Mouse (Mus musculus) gastrocnemius, postnatal 25 days (tissue): ENCODE data around the gene Dpp6. TPM values are rescaled to one million over a fixed set of nuclear protein-coding genes. Genes with fewer than 3 reads are reported as not detected.
A peak's percentile ranks its signal among the peaks of the same experiment; 100 is the strongest.

ENCODE experiments used
- DNase-seq: peaks from one replicate; pipeline ENCODE4 v3.0.0; 2022
- long read RNA-seq, 2 experiments: library from polyadenylated mRNA; stranded (forward); transcript quantifications; one replicate each; pipeline ENCODE4 v2.0.0; 2021
- total RNA-seq, 2 experiments: library from RNA; stranded (reverse); gene quantifications; 1 replicate in 1 of 2; 2 replicates in 1 of 2; pipeline ENCODE4 v1.2.3; 2021

Dpp6 gene
- total RNA-seq = under 1 TPM; 0.41 to 0.54 TPM
- long read RNA-seq, experiment 1 = 0 reads
- long read RNA-seq, experiment 2 = 0 reads

DNA sequence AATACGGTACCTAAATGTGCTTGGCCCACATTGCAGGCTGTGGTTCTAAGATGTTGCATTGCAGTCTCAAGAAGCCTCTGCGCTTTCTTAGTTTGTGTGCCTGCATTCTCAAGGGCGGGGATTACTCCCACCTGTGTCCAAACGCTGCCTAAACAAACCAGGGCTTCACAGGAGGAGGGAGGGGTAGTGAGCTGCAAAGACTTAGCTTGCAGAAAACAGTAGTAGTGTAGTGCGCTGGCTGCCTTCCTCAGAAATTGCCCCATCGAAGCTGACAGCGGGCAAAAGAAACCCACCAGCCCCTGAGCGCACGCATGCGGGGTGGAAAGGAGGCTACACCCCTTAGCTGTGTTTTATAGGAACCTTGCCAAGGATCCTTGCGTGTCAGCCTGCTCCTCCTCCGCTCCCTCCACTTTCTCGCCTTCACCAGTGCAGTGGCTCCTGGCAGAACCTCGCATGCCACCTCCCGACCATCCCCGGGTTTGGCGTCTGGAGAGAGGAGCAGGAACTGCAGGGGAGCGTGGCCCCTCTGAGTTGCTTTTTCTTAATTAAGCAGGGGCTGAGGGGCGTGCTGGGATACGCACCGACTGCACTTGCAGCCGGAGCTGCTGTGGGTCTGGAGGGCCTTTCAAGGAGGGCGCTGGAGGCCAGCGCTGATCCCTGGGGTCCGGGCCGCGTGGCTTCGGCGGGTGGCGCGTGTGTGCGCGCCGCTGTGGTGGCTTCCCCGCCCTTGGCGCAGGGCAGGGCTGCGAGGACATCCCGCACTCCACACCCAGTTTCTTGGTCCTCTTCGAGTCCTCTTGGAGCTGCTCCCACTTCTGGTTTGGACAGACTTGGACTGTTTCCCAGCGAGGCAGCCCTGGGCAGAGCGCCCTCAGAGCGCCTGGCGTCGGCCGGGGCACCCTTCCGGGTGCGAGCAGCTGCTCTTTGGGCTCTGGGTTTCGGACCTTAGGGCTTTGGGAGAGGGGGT lies at the start of gene Dpp6:
TSS of gene Dpp6 (plus strand) at position 229 of the 967 bp plus-strand sequence.
- no peak for DNase-seq

- no peak for DNase-seq
Observed at GRCm38 (mm10) chr5:26783955-26784354, 33.0 kb upstream of the Dpp6 start.

DNA sequence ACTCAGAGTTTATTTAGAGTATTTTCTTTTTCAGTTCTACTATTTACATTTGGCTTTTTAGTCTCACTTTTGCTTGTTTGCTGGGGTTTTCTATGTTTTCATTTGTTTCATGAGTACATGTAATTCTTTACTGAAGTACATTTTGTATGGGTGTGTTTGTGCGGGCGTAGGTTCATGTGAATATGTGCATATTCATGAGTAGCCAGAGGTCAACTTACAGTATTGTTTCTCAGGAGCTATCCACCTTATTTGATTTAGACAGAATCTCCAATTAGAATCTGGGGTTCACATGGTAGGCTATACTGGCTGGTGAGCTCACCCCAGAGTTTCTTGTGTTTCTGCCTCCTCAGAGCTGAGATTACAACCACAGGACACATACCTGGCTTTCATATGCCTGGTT lies 21.5 kb upstream of the Dpp6 start:
- no peak for DNase-seq

DNA sequence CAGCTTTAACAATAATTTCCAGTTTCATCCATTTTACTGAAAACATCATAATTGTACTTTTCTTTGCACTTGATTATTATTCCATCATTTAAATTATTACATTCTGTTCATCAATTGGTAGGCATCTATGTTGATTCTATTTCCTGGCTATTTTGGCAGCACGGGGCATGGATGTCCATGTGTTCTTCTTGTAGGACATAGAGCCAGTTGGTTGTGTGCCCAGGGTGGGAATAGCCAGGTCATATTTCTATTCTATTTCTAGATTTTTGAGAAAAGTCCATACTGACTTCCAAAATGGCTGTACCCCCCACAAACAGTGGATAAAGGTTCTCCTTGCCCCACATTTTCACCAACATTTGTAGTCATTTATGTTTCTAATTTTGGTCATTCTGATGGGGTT lies 19.0 kb downstream of the Dpp6 start:
- DNase-seq = no peak

DNA sequence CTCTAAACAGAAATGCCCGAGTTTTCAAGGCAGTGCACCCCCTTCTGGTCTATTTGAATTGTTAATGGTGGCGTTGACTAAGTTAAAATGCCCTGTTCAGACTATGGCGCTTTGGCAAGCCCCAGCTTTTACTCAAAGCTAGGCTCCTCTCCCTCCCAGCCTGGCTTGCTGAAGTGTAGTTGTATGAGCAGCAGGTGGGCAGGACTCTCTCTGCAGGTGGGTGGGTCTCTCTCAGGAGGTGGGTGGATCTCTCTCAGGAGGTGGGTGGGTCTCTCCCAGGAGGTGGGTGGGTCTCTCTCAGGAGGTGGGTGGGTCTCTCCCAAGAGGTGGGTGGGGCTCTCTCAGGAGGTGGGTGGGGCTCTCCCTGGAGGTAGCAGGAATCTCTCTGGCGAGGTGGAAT lies 24.1 kb downstream of the Dpp6 start:
- no peak for DNase-seq

DNA sequence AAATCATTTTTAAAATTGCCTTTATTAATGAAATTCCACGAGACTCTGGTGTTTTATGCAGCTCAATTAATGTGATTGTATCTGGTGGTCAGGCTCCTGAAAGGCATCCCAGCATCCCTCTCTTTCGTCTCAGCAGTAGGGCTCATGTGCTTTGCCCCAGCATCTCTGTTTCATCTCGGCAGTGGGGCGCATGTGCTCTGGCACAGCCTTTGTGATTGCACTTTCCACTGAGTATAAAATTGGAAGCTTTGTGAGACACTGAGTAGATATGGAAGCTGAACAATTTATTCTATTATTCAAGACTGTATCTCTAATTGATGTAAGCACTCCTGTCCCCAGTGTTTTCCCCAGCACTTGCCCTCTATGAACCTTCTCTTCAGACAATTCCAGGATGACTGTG lies 37.7 kb downstream of the Dpp6 start:
- DNase-seq = no peak

DNA sequence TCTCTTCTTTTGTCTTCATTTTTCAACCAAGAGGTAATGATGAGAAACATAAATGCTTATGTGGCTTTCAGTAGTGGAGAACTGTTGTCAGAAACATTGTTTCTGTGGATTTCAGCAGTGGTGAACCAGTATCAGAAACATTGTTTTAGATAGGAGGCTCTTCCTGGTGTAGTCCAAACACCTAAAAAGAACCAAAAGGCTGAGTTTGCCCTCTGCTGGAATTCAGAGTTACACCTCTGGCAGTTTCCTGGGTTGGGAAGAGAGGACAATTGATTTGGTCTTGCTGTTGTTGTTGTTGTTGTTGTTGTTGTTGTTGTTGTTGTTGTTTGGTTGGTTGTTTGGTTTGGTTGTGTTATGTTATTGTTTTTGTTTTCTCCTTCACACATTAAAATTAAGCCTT lies 58.4 kb downstream of the Dpp6 start:
- no peak for DNase-seq

- no peak for DNase-seq
Observed at GRCm38 (mm10) chr5:26887496-26887895, 70.5 kb downstream of the Dpp6 start.

- no peak for DNase-seq
Observed at GRCm38 (mm10) chr5:26888080-26888479, 71.1 kb downstream of the Dpp6 start.

GRCm38 (mm10) chr5:26894346-26894745 lies 77.3 kb downstream of the Dpp6 start:
- DNase-seq = no peak

DNA sequence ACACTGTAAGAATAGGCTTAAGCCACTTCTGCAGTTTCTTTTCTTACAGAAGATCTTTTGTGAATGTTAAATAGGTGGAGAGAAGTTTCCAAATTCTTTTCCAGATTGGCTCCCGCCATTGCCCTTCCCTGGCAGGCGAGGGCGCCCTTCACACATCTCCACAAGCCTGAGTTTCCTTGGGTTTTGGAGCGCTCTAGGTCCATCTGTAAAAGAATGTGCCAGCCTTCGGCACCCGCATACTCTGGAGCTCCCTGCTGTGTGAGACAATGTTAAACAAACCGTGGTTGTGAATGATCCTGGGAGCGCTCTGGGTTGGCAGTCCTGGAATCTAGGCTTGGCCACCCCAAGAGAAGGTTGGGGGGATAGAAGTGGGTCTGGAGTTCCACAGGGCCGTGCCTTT lies 86.8 kb downstream of the Dpp6 start:
- no peak for DNase-seq

- peak; percentile 9 for DNase-seq
Observed at GRCm38 (mm10) chr5:26904324-26905041, 87.5 kb downstream of the Dpp6 start.

- DNase-seq = no peak
Observed at GRCm38 (mm10) chr5:26907151-26907550, 90.1 kb downstream of the Dpp6 start.

DNA sequence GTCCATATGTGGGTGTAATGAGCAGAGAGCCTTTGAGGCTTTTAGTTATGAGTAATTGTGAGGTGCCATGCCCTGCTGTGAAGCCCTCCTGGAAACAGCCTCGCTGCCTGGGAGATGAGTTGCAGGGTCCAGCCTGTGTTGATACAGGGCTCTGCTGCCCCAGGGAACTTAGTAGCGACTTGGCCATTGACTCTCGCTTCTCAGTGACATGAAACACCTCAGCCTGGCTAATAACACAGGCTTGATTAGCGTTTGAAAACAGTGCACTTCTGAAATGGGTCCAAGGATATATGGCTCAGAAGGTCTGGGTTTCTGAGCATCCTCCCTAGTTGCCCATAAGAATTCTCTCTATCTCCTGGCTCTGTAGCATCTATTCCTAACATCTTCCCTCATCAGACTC lies 91.6 kb downstream of the Dpp6 start:
- no peak for DNase-seq

DNA sequence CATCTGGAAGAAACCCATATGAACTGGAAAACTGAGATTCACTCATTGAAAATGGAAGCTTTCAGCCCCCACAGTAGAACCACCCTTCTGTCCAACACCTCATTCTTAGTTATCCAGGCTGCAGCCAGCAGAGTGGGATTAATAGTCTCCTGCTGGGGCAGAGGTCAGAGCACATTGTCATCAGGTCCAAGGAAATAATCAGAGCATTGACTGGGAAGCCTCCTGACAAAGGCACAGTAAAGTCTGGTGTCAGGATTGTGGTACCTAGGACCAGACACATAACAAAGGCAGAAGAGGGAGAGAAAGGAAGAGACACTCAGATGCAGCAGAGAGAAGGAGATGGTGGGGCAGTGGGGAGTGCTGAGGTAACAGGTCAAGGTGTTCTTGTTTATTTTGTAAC lies 93.3 kb downstream of the Dpp6 start:
- DNase-seq = no peak

- no peak for DNase-seq
Observed at GRCm38 (mm10) chr5:26911965-26912364, 95.0 kb downstream of the Dpp6 start.

DNA sequence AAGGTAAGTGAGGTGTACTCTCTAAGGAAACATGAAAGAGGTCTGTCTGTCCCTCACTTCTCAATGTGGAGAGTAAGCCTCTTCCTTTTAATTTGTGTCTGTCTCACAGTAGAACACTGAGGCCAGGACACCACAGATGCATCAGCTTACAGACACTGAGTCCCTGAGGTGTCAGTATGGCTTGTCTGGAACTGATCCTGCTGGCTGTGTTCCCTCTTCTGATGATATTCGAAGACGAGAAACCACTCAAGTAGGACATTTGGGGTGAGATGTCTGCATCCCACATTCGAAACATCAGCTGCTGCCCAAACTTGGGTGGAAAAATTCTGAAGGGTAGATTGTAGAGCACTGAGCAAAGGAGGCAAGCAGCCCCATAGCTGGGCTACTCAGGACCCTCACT lies 101.8 kb downstream of the Dpp6 start:
- no peak for DNase-seq

DNA sequence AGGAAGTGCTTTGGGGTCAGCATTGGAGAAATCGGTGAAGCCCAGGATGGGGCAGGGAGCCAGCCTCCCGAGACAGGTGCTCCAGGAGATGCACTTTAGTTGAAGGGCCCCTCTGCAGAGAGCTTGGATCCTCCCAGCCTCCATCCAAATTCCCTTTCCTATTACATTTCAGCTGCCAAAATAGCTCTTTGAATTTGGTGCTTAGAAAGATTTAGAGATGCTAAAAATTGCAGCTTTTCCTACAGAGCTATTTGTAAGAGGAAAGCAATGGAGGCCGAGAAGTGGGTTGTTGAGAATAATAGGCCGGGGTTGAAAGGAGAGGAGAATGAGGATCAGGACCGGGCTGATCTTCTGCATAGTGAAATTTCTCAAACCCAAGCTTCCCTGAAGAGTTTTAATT lies 107.5 kb downstream of the Dpp6 start:
- no peak for DNase-seq

DNA sequence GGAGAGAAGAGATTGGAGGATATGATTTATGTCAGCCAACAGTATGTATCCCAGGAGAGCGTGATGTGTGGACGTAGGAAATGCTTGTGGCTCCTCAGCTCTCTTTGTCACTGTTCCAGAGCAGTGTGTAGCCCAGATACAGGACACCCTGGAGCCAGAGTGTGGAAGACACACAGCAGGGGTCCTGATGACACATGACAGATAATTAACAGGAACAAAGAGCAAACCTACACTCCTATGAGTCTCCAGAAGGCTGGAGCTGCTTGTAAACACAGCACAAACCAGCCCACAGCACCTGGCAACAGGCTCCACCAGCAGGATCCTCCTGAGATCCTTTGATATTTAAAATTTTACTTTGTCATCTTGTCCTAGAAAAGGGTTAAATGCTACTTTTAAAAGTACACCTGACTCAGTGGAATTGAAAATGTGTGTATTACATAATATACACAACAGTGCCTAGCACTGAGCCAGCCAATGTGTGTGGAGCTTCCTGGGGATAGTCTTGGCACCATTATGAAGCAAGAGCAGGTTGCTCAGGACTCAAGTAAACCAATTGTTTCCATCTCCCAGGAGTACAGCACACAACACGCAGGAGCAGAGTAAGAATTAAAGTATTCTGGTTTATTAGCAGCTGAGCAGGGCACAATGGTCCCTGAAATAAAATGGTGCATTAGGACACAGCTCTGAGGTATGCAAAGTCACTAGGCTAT lies 115.6 kb downstream of the Dpp6 start:
- no peak for DNase-seq

DNA sequence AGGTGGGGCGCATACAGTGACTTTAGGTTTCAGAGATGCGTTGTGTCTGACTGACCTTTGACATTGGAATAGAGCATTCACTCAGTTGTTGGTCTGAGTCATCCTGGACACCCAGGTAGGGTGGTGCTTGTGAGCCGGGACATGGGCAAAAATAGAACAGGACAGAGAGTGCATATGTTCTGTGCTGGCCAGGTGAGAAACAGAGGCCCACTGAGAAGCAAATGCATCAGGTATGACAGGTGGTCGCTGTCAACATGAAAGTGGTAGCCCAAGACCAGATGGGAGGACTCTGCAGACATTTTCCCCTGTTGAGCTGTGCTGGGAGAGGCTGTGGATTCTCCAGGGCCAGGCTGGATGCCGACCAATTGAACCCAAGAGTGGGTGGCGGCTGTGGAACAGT lies 117.9 kb downstream of the Dpp6 start:
- DNase-seq = no peak

DNA sequence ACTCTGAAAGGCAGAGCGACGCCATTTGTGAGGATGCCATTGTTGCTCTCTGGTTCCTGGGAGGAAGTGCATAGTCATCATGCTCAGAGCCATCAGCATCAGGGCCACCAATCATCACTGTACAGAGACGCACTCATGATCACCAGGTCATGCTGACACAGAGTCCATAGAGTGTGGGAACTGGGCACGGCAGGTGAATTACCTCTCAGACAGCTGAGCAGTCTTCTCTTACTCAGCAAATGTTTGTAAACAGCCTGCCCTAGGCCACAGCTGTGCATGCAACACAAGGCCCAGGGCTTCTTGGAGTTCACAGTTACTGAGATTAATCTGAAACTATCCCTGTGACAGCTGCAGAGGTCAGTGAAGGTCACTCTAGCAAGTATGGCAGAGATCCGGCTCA lies 124.5 kb downstream of the Dpp6 start:
- DNase-seq = no peak

DNA sequence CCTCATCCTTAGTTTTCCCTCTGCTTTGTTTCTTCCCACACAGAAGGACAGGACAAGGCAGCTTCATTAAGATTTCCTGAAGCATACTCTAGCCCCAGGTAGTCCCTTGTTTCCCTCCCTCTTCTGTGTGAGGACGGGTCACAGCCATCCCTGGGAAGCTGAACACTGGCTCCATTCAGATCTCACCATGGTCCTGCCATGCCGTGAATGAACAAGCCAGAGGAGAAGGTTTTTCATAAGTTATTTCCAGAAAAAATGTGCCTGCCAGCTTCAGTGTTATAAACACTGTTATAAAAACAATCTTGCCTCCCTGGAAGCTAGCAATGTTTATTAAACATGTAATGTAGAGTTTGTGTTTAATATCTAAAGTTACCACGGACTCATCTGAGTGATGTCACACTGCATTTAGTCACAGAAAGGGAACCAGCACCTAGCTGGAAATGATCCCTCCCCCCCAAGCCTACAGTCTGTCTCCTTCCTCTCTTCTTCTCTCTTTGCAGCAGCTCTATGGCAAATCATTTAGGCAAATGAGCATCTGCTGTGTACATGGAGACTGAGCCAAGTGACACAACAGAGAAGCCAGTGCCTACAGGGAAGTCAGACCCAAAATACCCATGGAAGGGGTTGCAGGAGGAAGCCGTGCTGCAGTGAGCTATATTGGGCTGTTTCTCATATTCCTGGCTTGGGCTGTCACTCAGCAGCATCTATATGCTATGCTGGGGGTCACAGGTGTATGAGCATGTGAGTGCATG lies 128.3 kb downstream of the Dpp6 start:
- no peak for DNase-seq
